Mouse (Mus musculus) spleen, postnatal 4 days (tissue): ENCODE data around the gene Gfod1.

Experiments
- DNase-seq, 2 experiments: peaks; one replicate each; pipeline ENCODE4 v3.0.0; 2022; ENCODE audit warnings: low spot score in 2 of 2

Gene Gfod1

GRCm38 (mm10) chr13:43230842-43231241 lies 73.1 kb downstream of the Gfod1 start:
- DNase-seq: no peak

DNA sequence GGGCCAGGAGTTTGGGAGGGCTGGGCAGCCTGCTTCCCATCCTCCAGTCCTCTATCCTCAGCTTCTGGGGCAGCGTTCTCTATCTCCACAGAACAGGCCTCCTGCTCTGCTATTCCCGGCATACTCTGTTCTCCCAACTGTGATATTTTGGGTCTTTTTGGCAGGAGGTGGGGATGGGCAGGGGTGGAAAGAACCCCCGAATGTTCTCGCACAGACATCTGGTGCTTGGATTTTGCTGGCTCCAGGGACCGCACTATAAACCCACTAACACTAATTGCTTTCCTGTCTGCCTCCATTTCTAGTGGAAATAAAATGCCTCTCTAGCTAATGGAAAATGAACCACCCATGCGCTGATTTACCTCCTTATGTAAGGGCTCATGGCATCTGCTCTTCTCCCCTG lies 73.7 kb downstream of the Gfod1 start:
- no peak for DNase-seq

- DNase-seq: no peak
Measured at GRCm38 (mm10) chr13:43229767-43230166, 74.2 kb downstream of the Gfod1 start.

GRCm38 (mm10) chr13:43228141-43228540 lies 75.8 kb downstream of the Gfod1 start:
- no peak for DNase-seq

- no peak for DNase-seq
Measured at GRCm38 (mm10) chr13:43226041-43226440, 77.9 kb downstream of the Gfod1 start.

DNA sequence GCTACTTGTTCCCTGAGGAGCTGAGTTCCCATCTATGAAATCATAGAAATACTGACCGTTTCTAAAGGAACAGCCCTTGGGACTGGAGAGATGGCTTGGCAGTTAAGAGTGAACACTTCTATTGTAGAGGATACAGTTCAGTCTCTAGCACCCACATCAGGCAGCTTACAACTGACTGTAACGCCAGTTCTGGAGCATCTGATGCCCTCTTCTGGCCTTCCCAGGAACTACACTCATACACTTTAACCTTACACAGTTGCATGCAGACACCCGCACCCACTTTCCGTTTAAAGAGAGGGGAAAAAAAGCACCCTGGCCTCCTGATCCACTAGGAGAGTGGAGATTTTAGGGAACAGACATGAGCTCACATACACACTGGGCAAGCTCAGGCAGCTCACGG lies 78.8 kb downstream of the Gfod1 start:
- no peak for DNase-seq

- DNase-seq: no peak
Measured at GRCm38 (mm10) chr13:43222084-43222483, 81.9 kb downstream of the Gfod1 start.

DNA sequence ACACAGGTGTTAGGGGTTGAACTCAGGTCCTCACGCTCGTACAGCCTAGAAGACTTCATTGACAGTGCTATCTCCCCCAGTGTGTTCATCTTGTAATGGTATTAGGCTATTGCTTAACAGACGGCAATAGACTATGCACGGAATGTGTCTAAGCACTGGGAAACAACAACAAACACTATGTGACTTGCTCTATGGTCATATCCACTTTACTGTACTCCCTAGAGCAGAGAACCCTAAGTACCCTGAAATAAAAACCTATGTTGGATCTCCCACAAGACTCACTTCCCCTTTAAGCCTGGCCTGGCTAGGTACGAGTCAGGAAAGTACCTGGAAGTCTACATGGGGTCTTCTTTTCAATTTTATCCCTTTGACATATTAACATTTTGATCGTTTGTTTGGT lies 82.7 kb downstream of the Gfod1 start:
- no peak for DNase-seq

GRCm38 (mm10) chr13:43220635-43221034 lies 83.3 kb downstream of the Gfod1 start:
- no peak for DNase-seq

GRCm38 (mm10) chr13:43218764-43219163 lies 85.2 kb downstream of the Gfod1 start:
- DNase-seq: no peak

- DNase-seq: no peak
Measured at GRCm38 (mm10) chr13:43218284-43218683, 85.7 kb downstream of the Gfod1 start.

DNA sequence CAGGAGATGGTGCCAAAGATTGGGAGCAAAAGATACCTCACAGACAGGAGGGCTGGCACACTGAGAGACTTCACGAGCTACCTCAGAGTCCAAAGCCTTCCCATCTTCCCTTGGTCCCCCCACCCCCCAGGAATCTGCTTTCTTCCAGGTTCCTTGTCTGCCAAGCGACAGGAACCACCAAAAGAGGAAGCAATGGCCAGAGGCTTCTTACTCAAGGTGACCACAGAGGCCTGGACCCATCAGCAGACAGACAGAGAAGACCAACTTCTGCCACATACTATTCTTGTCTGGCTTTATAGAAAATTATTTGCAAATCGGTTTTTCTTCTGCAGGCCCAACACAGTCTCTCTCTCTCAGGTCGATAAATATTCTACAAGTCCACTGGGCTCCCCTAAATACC lies 86.3 kb downstream of the Gfod1 start:
- DNase-seq: no peak

DNA sequence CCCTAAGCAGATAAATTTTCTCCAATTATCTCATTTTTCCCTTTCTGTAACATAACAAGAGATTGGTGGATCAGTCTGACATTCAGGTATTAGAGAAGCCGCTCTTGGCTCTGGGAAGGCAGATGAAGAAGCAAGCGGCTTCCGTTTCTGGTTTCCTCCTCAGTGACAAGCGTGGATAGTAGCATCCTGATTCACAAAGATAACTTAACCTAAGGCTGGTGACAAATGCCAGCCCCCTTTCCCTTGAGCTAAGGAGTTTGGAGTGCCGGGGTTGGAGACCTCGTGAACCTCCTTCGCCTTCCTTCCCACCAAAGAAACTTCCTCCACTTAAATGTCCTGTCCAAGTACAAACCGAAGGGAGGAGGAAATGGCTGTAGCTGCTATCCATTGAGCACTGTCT lies 86.9 kb downstream of the Gfod1 start:
- no peak for DNase-seq

GRCm38 (mm10) chr13:43215994-43216706 lies 87.8 kb downstream of the Gfod1 start:
- no peak for DNase-seq

DNA sequence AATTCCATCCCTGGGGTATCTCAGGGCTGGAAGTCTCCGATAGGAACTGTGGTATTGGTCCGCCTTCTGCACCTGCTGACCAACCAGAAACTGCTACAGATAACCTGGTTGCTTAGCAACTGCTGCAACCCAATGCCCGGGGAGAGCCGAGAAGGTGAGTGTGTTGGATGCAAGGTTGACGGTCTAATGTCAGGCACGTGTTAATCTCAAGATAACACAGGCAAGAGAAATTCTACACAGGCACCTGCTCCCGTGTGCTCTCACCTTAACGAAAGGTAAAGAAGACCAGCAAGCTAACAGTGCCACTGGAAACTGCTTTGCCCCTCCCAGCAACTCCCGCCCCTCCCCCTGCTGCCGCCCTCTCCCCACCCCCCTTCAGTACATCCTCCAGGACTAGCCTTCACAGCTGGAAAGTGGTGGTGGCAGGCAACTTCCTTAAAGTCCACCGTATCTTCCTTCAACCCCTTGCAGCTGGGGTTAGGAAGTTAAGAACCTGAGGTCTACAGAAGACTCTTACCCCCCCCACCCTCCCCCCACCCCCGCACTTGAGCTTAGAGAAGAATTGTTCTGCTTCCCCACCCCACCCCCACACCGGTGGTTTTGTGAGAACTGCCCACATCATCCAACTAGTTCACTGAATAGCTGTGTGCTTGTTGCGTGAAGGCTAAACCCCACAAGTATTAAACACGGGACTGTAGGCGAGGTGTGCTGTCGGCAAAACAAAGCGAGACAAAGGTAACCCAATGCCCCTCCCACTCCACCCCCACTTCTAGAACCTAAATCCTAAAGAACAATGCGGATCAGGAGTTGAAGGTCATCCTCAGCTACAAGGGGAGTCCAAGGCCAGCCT lies 88.6 kb downstream of the Gfod1 start:
- peak; percentile 44 to 71 for DNase-seq

DNA sequence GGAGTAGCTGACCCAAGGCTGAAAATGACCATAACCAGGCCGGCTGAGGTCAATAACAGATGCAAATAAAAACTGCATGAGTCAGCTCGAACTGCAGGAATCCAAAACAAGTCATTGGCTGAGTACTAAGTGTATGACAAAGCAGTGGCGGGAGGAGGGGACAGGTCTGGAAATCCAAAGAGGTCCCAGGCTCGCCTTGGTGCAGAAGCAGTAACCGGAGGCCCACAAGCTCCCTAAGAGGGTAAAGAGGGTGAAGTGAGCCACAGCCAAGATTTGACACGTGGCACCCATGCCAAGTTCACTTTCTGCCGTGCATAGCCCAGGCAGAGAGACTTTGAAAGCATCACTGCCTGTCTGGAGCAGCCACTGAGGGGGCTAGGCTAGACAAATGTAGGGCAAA lies 91.6 kb downstream of the Gfod1 start:
- DNase-seq: no peak

DNA sequence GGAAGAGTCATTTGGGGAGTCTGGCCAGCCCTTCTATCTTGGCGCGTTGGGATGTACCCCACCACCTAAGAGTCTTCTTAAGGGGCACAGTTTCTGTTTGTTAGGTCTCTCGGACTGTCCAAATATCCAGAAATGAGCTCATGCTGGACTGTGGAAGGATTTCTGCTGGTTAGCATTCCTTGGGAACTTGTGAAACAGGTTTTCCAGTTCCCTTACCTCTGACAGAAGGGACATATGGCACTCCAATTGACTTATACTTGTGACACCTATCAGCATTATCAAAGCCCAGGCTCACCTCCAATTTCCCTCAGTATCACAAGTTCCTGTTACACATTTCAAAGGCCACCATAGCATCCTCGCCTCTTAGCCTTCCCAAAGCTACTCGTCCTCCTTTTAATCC lies 93.0 kb downstream of the Gfod1 start:
- DNase-seq: no peak

DNA sequence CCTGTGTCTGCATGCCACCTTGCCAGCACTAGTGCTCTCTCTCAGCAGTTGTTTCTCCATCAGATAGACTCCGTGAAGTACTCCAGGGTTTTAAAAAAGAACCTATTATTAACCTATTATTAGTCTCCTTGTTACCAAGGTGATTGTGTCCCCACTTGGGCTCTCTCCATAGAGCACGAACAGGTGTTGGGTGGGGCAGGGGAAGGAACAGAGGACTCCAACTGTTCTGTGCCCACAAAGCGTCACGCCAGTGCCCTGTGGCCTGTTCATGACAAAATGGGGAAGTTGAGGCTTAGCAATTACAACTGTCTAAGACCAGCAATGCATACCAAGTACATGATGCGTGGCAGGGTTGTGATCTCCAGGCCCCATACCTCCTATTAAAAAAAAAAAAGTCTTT lies 94.4 kb downstream of the Gfod1 start:
- DNase-seq: peak; percentile 50 to 75

DNA sequence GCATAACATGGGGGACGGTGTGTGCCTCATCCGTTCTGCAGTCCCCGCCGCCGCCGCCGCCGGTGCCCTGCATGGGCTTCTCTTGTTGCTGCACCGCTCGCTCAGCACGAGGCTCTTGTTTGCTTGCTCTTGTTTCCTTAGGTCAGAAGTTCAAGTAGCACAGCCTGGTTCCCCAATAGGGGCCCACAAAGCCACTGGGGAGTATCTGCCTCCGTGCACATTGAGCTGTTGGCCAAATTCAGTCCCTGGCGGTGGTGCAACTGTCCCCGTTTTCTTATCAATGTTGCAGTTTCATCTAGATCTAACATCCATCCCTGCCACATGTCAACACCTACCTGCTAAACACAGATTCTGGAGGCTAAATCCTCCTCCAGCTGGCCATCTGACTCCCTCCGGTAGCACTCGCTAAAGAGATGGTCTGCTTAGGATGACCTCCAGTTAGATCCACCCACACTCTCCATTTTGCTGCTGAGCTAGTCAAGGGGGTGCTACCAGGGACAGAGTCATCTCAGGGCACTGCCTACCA lies 95.0 kb downstream of the Gfod1 start:
- DNase-seq: peak in 1 of 2 experiments; percentile 58

- no peak for DNase-seq
Measured at GRCm38 (mm10) chr13:43206118-43206683, 97.8 kb downstream of the Gfod1 start.

- DNase-seq: no peak
Measured at GRCm38 (mm10) chr13:43203641-43204040, 100.3 kb downstream of the Gfod1 start.

- DNase-seq: no peak
Measured at GRCm38 (mm10) chr13:43203234-43203633, 100.7 kb downstream of the Gfod1 start.

DNA sequence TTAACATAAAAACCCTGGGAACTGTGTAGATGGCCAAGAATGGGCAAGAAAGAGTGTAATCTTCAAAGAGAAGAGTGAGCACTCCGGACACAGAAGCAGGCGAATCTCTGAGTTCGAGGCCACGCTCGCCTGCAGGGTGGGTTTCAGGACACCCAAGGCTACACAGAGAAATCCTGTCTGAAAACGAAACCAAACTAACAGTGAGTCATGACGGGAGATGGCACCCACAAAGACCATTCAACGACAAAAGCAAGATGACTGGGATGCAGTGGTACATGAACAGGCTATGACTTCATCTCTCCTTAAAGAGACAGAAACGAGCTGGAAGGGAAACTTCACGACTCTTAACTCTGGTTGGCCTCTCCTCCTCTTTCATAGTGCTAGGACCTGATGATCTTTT lies 101.6 kb downstream of the Gfod1 start:
- no peak for DNase-seq
